8 mouse cellular contexts compared by ENCODE assay signal in genomic region chr11:78164924-78165760, GRCm38 (mm10). TPM values are rescaled to one million over a fixed set of nuclear protein-coding genes. Genes with fewer than 3 reads are reported as not detected.
A peak's percentile ranks its signal among the peaks of the same experiment; 100 is the strongest.
DNase-seq lines count a peak whose midpoint lies in the region; ATAC-seq and TF ChIP-seq lines count a peak whose summit lies in the region.

Gene Traf4 (minus strand): TSS chr11:78165589.

- TF ChIP-seq POLR2A in thymus, adult 2 months (IDR thresholded peaks at IDR 0.05; ENCODE audit: control insufficient read depth, extremely low read depth, insufficient read depth, low read length, poor library complexity) = peak; percentile 96

- peak within 1 kb of the TSS; percentile 93 for H3K27ac ChIP-seq in heart, embryonic 15.5 days
- H3K27ac ChIP-seq in lung, embryonic 14.5 days (ENCODE audit: low read depth) = peak within 1 kb of the TSS; percentile 99
- H3K27ac ChIP-seq in thymus, adult 2 months (ENCODE audit: control insufficient read depth, insufficient read depth, low read length) = peak within 1 kb of the TSS; percentile 82

- peaks cover 85% of the 10 kb centered on the region for H3K4me1 ChIP-seq in E14TG2a.4 (replicated peaks; ENCODE audit: low read depth, low read length)
- H3K4me1 ChIP-seq in erythroblast, embryonic 14.5 days (ENCODE audit: control insufficient read depth) = peaks cover 98% of the 10 kb centered on the region
- H3K4me1 ChIP-seq in heart, embryonic 15.5 days (replicated peaks) = peaks cover 36% of the 10 kb centered on the region
- H3K4me1 ChIP-seq in lung, embryonic 14.5 days (ENCODE audit: insufficient read depth) = peaks cover 10% of the 10 kb centered on the region
- H3K4me1 ChIP-seq in thymus, adult 2 months (replicated peaks; ENCODE audit: control insufficient read depth, insufficient read depth, low read length) = peaks cover 36% of the 10 kb centered on the region

- peak within 1 kb of the TSS; percentile 91 for H3K4me2 ChIP-seq in heart, embryonic 15.5 days
- peak within 1 kb of the TSS; percentile 90 for H3K4me2 ChIP-seq in lung, embryonic 14.5 days

- peaks cover 45% of the 10 kb centered on the region for H3K36me3 ChIP-seq in E14TG2a.4 (ENCODE audit: insufficient read depth, low read length)
- peaks cover 58% of the 10 kb centered on the region for H3K36me3 ChIP-seq in erythroblast, embryonic 14.5 days (ENCODE audit: control insufficient read depth)
- peaks cover 13% of the 10 kb centered on the region for H3K36me3 ChIP-seq in heart, embryonic 15.5 days
- peaks cover 28% of the 10 kb centered on the region for H3K36me3 ChIP-seq in lung, embryonic 14.5 days (ENCODE audit: insufficient read depth)
- peaks cover 14% of the 10 kb centered on the region for H3K36me3 ChIP-seq in thymus, adult 2 months (ENCODE audit: control insufficient read depth, insufficient read depth, low read length)

- H3K9me3 ChIP-seq in E14TG2a.4 (ENCODE audit: low read length) = no peaks in the 10 kb centered on the region
- no peaks in the 10 kb centered on the region for H3K9me3 ChIP-seq in erythroblast, embryonic 14.5 days (ENCODE audit: control insufficient read depth, low read length)
- no peaks in the 10 kb centered on the region for H3K9me3 ChIP-seq in heart, embryonic 15.5 days (replicated peaks)
- no peaks in the 10 kb centered on the region for H3K9me3 ChIP-seq in lung, embryonic 14.5 days (ENCODE audit: low read depth, low read length)

- ATAC-seq in heart, embryonic 15.5 days (replicated peaks; ENCODE audit: insufficient number of reproducible peaks, insufficient read depth, low FRiP score, low read depth) = peak; percentile 83
- ATAC-seq in lung, embryonic 14.5 days (ENCODE audit: insufficient read depth) = peak; percentile 82
- ATAC-seq in neutrophil, adult 5-6 weeks (ENCODE audit: extremely low read depth, insufficient number of reproducible peaks, low FRiP score, poor library complexity, severe bottlenecking) = peak; percentile 45

- peak; percentile 82 for DNase-seq in brain, adult 2 months (ENCODE audit: low read depth, low spot score)
- peak; percentile 95 for DNase-seq in kidney, postnatal 14 days
- peak; percentile 96 for DNase-seq in lung, embryonic 14.5 days
- peak; percentile 89 for DNase-seq in thymus, adult 2 months

- WGBS in heart, embryonic 15.5 days = under 1% methylated on average over 78 of the region's 78 CpGs
- under 1% methylated on average over 78 of the region's 78 CpGs for WGBS in lung, embryonic 14.5 days
- under 1% methylated on average over 75 of the region's 78 CpGs for WGBS in thymus, adult 2 months

- peak within 1 kb of the TSS; percentile 98 for H3K4me3 ChIP-seq in E14TG2a.4 (replicated peaks; ENCODE audit: low read length)
- H3K4me3 ChIP-seq in erythroblast, embryonic 14.5 days (replicated peaks) = peak within 1 kb of the TSS; percentile 90
- H3K4me3 ChIP-seq in heart, embryonic 15.5 days = peak within 1 kb of the TSS; percentile 95
- peak within 1 kb of the TSS; percentile 100 for H3K4me3 ChIP-seq in lung, embryonic 14.5 days (ENCODE audit: low read depth, low read length)
- peak within 1 kb of the TSS; percentile 87 for H3K4me3 ChIP-seq in thymus, adult 2 months (ENCODE audit: control insufficient read depth, insufficient read depth, low read length)

- TF ChIP-seq CTCF in E14TG2a.4 (conservative IDR thresholded peaks at IDR 0.05; ENCODE audit: low read length) = no peak
- TF ChIP-seq CTCF in lung, embryonic 14.5 days (IDR thresholded peaks at IDR 0.05; ENCODE audit: low read depth) = 0 out of 2 replicates have a peak, but pooled peaks have one; percentile 1
- peak; percentile 60; the same call in 1 of the 2 replicates for TF ChIP-seq CTCF in thymus, adult 2 months (IDR thresholded peaks at IDR 0.05; ENCODE audit: borderline replicate concordance, control insufficient read depth, extremely low read depth, insufficient read depth, low read length, poor library complexity)

- no peaks in the 10 kb centered on the region for H3K27me3 ChIP-seq in E14TG2a.4 (ENCODE audit: insufficient read depth, low read length)
- H3K27me3 ChIP-seq in erythroblast, embryonic 14.5 days (ENCODE audit: control insufficient read depth) = no peaks in the 10 kb centered on the region
- H3K27me3 ChIP-seq in heart, embryonic 15.5 days = no peaks in the 10 kb centered on the region
- no peaks in the 10 kb centered on the region for H3K27me3 ChIP-seq in lung, embryonic 14.5 days (ENCODE audit: insufficient read depth, low read length)
- H3K27me3 ChIP-seq in thymus, adult 2 months (ENCODE audit: control insufficient read depth, insufficient read depth, low read length) = no peaks in the 10 kb centered on the region

- peak within 1 kb of the TSS; percentile 97 for H3K9ac ChIP-seq in heart, embryonic 15.5 days
- H3K9ac ChIP-seq in lung, embryonic 14.5 days = peak within 1 kb of the TSS; percentile 99

RNA-seq across cellular contexts. Expression of gene Traf4, which starts in this region (rescaled TPM):
- polyA plus RNA-seq in erythroblast, embryonic 14.5 days (2012) = 7.2 and 9.4 TPM in 2 replicates
- polyA plus RNA-seq in heart, embryonic 15.5 days (2015; fragmentation: Nextera tagmentation; extraction: Ambion mirVana) = 30.8 and 42.8 TPM in 2 replicates
- 73.8 and 75.6 TPM in 2 replicates for polyA plus RNA-seq in lung, embryonic 14.5 days (2014; fragmentation: Nextera tagmentation; extraction: Ambion mirVana)
- 9.9 and 12.5 TPM in 2 replicates for total RNA-seq in neutrophil, adult 5-6 weeks (2017)
- polyA plus RNA-seq in thymus, adult 2 months (2012; rRNA removed) = 275 TPM in 2 replicates

Comparison
In these comparisons a context has a peak if more than half of its experiments do, and no peak if none do; other contexts are left out.
1. Peak in every context shown above with its lines: DNase-seq, ATAC-seq, H3K4me3 ChIP-seq and H3K27ac ChIP-seq.